Mouse (Mus musculus) hematopoietic stem cell, adult 5-6 weeks (primary cell): ENCODE measurements at regions not wholly inside any gene's neighbourhood (a gene's known extent, or its start where the extent isn't known, plus 50 kb on each side); places are given as distances from the start of the nearest gene placed in this dataset.
A peak's percentile ranks its signal among the peaks of the same experiment; 100 is the strongest.

Experiments
- ATAC-seq, 2 experiments: fragments of 125-278 bp in 1 of 2; replicated peaks in 1 of 2; 2 replicates each; pipeline ENCODE4 v1.8.0; 2016 to 2017; ENCODE audit warnings: inconsistent platforms in 2 of 2, mild to moderate bottlenecking in 2 of 2, moderate number of reproducible peaks in 2 of 2, low read depth in 1 of 2, moderate TSS enrichment in 1 of 2; ENCODE audit not compliant: low FRiP score in 2 of 2, poor library complexity in 2 of 2, severe bottlenecking in 2 of 2, insufficient read depth in 1 of 2, low TSS enrichment in 1 of 2

DNA sequence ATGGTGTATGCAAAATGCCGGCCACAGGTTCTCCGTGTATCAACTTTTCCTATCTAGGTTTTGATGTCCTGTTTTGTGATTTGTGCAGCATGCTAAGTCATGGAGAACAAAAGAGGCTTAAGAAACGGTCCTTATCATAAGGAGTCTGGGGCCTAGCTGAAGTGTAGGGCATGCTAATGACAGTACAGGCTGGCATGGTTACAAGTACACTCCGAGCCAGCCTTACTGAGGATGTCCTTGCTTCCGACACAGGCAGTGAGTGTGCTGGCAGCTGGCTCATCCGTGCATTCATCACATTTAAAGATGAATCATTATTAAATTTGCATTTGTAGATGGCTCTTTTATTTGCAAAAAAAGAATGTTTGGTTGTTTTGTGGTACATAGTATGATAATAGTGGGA is 219.3 kb downstream of the Fzd1 start:
- no peak for ATAC-seq

GRCm38 (mm10) chr5:4536790-4537189 is 221.0 kb downstream of the Fzd1 start:
- no peak for ATAC-seq

GRCm38 (mm10) chr5:4535951-4536350 is 221.9 kb downstream of the Fzd1 start:
- no peak for ATAC-seq

DNA sequence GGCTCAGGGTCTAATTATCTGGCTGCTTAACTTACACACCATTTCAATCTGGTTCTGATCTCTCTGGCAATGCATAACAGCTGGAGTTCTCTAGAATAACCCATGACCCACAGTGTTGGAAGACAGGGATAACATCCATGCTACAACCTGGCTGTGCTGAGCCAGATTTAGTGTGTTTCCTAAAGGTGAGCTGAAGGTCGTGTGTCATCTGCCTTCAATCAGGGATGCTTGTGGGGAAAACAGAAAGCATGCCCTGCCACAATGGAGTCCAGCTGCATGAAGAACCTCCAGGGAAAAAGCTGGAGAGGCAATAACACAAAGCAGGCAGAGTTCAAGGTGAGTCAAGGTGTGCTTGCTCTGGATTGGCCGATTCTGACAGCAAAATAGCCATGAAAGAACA is 223.3 kb downstream of the Fzd1 start:
- ATAC-seq, result no peak

GRCm38 (mm10) chr5:4530236-4531067 is 227.4 kb downstream of the Fzd1 start:
- ATAC-seq, result peak; percentile 73 to 83; a peak in 3 of 4 replicates

- no peak for ATAC-seq
Observed at GRCm38 (mm10) chr5:4526042-4526815, 231.6 kb downstream of the Fzd1 start.

GRCm38 (mm10) chr5:4500599-4500998 is 257.2 kb downstream of the Fzd1 start:
- ATAC-seq, result no peak

- no peak for ATAC-seq
Observed at GRCm38 (mm10) chr5:4499036-4499435, 258.8 kb downstream of the Fzd1 start.

DNA sequence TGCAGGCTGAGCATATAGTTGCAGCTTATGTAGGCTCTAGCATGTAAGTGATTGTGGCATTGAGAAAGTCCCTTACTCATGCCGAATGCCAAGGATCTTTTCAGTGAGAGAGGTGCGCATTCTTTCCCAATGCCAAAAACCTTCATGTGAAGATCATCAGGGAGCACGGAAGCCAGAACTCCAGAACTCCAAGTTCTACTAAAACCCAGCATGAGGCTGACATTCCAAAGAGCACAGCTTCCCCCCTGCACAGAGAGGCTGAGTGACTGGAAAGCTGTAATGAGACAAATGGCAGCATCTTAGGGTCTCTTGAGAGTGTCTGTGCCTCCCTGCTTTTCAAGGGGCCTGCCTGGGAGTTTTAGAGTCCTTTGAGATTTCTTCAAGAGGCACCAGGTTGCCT is 259.4 kb downstream of the Fzd1 start:
- ATAC-seq, result no peak

DNA sequence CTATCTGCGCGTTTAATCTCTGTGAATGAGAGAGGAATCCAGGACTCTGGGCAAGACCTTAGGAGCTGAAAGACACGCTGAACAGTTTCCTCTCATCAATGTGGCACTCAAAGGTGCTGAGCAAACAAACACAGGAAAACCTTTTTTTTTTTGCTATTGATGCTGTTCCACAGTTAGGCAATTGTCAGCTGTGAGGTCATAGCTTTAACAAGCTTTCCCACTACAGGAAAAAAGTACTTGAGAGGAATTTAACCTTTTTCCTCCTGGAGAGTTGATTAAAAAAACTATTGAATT is 261.0 kb downstream of the Fzd1 start:
- ATAC-seq, result no peak

GRCm38 (mm10) chr5:4496132-4496906 is 261.5 kb downstream of the Fzd1 start:
- ATAC-seq, result peak in 1 of 2 experiments; percentile 43; a peak in 2 of 4 replicates

GRCm38 (mm10) chr5:4495482-4495881 is 262.4 kb downstream of the Fzd1 start:
- ATAC-seq, result no peak

DNA sequence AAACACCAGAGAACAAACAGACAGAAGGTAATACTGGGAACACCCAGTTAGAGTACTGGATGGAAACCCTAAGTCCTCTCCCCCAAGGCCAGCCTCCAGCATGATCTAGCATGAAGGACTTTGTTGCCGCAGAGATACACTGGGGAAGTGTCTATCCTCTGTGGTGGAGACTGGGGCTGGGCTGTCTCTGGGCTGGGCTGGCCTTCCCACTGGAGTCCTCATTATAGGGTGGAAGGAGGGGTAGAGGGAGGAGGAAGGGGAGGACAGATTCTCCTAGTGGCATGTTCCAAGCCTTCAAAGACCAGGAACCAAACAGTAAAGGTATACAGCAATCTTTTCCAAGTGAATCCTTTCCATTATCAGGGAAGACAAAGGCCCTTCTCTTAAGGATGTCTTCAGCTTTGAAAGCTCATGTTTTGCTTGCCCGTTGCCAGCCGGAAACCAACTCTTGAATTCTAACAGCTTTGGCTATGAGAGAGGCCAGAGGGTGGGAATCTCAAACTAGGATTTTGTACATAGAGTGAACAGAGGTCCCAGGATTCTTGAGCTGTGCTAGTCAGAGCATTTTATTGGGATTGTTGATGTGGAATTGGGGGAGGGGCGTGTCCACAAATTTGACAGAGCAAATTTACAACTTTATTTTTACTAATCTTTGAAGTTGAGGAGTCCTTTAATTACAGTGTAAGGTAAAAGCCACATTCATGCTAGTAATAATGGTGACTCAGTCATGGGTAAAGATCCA is 271.3 kb downstream of the Fzd1 start:
- no peak for ATAC-seq

- peak; percentile 27 to 39; a peak in 2 of 4 replicates for ATAC-seq
Observed at GRCm38 (mm10) chr5:4485542-4486390, 272.1 kb downstream of the Fzd1 start.

GRCm38 (mm10) chr5:4484780-4485179 is 273.1 kb downstream of the Fzd1 start:
- no peak for ATAC-seq

DNA sequence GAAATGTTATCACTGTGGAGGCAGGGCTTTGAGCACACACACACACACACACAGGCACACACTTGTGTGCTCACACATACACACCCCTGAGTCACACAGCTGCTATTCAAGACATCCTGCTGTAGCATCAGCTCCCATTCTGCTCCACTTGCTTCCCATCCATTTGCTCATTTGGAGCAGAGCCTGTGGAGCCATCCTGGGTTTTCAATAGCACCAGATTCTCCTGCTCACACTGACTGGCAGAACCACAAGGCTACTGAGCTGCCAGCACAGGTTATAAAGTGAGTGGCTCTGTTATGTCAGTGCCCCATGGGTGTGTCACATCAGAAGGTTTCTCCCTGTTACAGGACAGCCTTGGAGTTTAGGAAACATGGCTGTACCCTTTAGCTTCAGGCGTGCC is 273.7 kb downstream of the Fzd1 start:
- ATAC-seq, result no peak

GRCm38 (mm10) chr5:4474255-4474654 is 282.1 kb downstream of the Mterf1b start:
- ATAC-seq, result peak; percentile 45 to 47; a peak in 3 of 4 replicates
